Mouse (Mus musculus) kidney, adult 2 months (tissue): ENCODE data around the gene Traf4.

Experiments
- CTCF ChIP-seq: fragments of 200-500 bp; conservative IDR thresholded peaks from 2 replicates; pipeline ENCODE4 v1.5.1; 2011; ENCODE audit warnings: low read depth, mild to moderate bottlenecking, control low read depth, low read length, moderate library complexity, mixed read lengths; ENCODE audit not compliant: insufficient read depth, insufficient read length
- POLR2A ChIP-seq: fragments of 200-500 bp; IDR thresholded peaks from one replicate; pipeline ENCODE4 v1.6.1; 2011; ENCODE audit warnings: low read depth, low read length, control low read depth

DNA sequence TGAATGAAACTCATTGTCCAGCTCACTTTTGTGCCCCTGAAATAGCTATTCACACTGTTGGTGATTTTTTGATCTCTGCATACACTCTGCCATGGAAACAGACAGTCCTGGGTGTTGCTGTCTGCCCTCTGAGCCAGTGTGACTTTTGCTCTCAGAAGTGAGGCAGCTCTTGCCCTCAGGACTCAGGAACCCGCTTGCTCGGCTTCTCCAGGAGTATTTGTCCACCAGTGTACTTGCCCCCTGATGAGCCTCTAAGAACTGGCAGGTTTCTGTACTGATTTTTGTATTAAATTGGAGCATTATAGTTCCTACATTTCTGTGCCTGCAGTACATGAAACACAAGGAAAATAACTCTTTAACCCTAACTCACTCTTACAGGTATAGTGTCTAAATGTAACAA is 21.9 kb downstream of the Traf4 start:
- TF ChIP-seq CTCF = no peak
- no peak for TF ChIP-seq POLR2A
